Mouse (Mus musculus): ENCODE measurements around the gene Rnf181.

- TF ChIP-seq EP300 (IDR thresholded peaks at IDR 0.05; ENCODE audit: low read depth), result no peak
- no peak for TF ChIP-seq CTCF (IDR thresholded peaks at IDR 0.05; ENCODE audit: low read depth)
These were observed 38.6 kb upstream of the Rnf181 start for GRCm38 (mm10) chr6:72405356-72405755.
